Mouse (Mus musculus): ENCODE results near the gene Rdm1.

The Rdm1 gene

DNA sequence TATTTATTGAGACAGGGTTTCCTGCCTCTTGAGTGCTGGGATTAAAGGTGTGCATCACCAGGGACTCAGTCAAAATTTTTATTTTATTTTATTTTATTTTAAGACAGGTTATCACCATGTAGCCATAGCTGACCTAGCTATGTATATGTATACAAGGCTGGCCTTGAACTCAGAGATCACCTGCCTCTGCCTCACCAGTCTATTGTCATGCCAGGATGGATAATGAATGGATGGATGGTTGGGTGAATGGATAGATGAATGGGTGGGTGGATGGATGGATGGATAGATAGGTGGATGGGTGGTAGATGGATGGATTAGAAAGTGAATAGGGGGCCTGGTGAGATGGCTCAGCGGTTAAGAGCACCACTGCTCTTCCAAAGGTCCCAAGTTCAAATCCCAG lies 55.0 kb downstream of the Rdm1 start:
- DNase-seq (ENCODE audit: low spot score) = no peak

- DNase-seq (ENCODE audit: low spot score) = no peak
Measured at GRCm38 (mm10) chr11:101682410-101682960, 55.5 kb downstream of the Rdm1 start.

Measured in T-cell, adult 2 months (primary cell).